Mouse (Mus musculus) gastrocnemius, postnatal 4 days (tissue): ENCODE data around the gene Susd4. TPM values are rescaled to one million over a fixed set of nuclear protein-coding genes. Genes with fewer than 3 reads are reported as not detected.

Experiments
- DNase-seq, 2 experiments: peaks; one replicate each; pipeline ENCODE4 v3.0.0; 2021 to 2022; ENCODE audit warnings: low spot score in 2 of 2, mixed read lengths in 2 of 2
- total RNA-seq, 2 experiments: library from RNA; stranded (reverse); gene quantifications; 2 replicates each; pipeline ENCODE4 v1.2.3; 2021

The Susd4 gene
- total RNA-seq, 2 experiments from 2014 or later = 2.0 to 2.6 TPM

GRCm38 (mm10) chr1:182852158-182852557, 88.5 kb downstream of the Susd4 start:
- DNase-seq = no peak

- DNase-seq = no peak
Measured at GRCm38 (mm10) chr1:182856636-182857035, 93.0 kb downstream of the Susd4 start.

GRCm38 (mm10) chr1:182861671-182862358, 98.2 kb downstream of the Susd4 start:
- DNase-seq = no peak

- no peak for DNase-seq
Measured at GRCm38 (mm10) chr1:182863396-182863795, 99.7 kb downstream of the Susd4 start.

GRCm38 (mm10) chr1:182867886-182868285, 104.2 kb downstream of the Susd4 start:
- DNase-seq = no peak

GRCm38 (mm10) chr1:182868432-182869113, 104.9 kb downstream of the Susd4 start:
- DNase-seq = peak in 1 of 2 experiments; percentile 26

GRCm38 (mm10) chr1:182869114-182869456, 105.4 kb downstream of the Susd4 start:
- DNase-seq = peak in 1 of 2 experiments; percentile 18

GRCm38 (mm10) chr1:182878156-182878555, 114.5 kb downstream of the Susd4 start:
- no peak for DNase-seq

- DNase-seq = no peak
Measured at GRCm38 (mm10) chr1:182878719-182879118, 115.1 kb downstream of the Susd4 start.

- no peak for DNase-seq
Measured at GRCm38 (mm10) chr1:182881246-182881645, 117.6 kb downstream of the Susd4 start.

GRCm38 (mm10) chr1:182882611-182883010, 119.0 kb downstream of the Susd4 start:
- no peak for DNase-seq

GRCm38 (mm10) chr1:182895698-182896097, 132.0 kb downstream of the Susd4 start:
- DNase-seq = peak in 1 of 2 experiments; percentile 64

- DNase-seq = no peak
Measured at GRCm38 (mm10) chr1:182897071-182897470, 133.4 kb downstream of the Susd4 start.

- no peak for DNase-seq
Measured at GRCm38 (mm10) chr1:182897506-182898138, 134.0 kb downstream of the Susd4 start.

- DNase-seq = no peak
Measured at GRCm38 (mm10) chr1:182902095-182902494, 138.4 kb downstream of the Susd4 start.

- DNase-seq = no peak
Measured at GRCm38 (mm10) chr1:182902906-182903305, 139.2 kb downstream of the Susd4 start.

GRCm38 (mm10) chr1:182905669-182906068, 142.0 kb downstream of the Susd4 start:
- DNase-seq = no peak

- peak; percentile 76 to 90 for DNase-seq
Measured at GRCm38 (mm10) chr1:182908050-182909036, 144.7 kb downstream of the Susd4 start.

GRCm38 (mm10) chr1:182909066-182909465, 145.4 kb downstream of the Susd4 start:
- DNase-seq = no peak

- DNase-seq = no peak
Measured at GRCm38 (mm10) chr1:182909596-182909995, 145.9 kb downstream of the Susd4 start.

- no peak for DNase-seq
Measured at GRCm38 (mm10) chr1:182912591-182912990, 148.9 kb downstream of the Susd4 start.
